Mouse (Mus musculus): Measurements from ENCODE around the gene Lipe. TPM values are rescaled to one million over a fixed set of nuclear protein-coding genes. Genes with fewer than 3 reads are reported as not detected.
A peak's percentile ranks its signal among the peaks of the same experiment; 100 is the strongest.
"Not testable (repeated sequence)": the region's sequence is repeated elsewhere in the genome, so short reads cannot be mapped to it uniquely, and the experiment has no call there.

The Lipe gene
- 10 to 100 TPM; 40.5 to 41.5 TPM for total RNA-seq (2021)

- no peak for DNase-seq (ENCODE audit: low spot score)
- intact Hi-C loops (cut with DNase I): loop anchor here (2.0 kb wide), 1 partner anchor 20 kb away; no protein-coding TSS in a partner anchor
Measured at GRCm38 (mm10) chr7:25398610-25399009, at the start of gene Lipe. Gene Lipe, minus strand, starts transcription at chr7:25398710.

GRCm38 (mm10) chr7:25440816-25441153 is 42.3 kb upstream of the Lipe start:
- intact Hi-C loops (cut with DNase I): loop anchor here (10.0 kb wide), 1 partner anchor 636 kb away; no protein-coding TSS in a partner anchor
- no peak for DNase-seq (ENCODE audit: low spot score)

DNA sequence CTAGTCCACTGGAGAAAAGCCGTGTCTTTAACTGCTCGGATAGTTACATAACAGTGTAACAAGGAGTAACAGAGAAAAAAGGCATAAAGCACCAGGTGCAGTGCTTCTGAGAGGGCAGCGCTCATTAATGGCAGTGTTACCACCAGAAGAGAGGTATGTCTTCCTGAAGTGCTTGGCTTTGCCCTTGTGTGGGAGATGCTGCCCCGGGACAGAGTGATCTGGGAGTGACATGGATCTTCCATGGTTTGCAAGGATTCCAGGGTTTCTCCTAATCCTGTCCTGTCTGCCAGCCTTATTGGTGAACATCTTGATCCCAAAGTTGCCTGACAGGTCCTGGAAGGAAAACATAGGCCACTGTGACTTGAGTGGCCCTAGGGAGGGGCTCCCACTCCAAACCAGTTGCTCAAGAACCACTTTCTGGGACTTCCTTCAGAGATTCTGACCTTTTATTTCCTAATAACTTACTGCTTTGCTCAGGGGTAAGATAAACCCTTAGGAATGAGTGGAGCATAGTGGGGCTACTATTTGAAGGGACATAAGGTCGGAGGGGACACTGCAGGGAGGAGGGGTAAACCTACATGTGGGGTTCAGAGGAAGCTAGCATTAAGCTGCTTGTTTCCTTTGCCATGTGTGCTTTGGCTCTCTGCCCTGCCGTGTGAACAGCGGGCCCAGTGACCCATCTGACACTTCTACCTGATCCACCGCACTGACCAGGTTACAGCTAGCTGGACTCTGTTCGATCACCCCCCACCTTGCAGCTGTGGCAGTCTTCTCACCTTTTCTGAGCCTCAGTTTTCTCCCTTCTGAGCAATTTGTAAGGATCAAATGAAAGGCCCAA is 41.7 kb upstream of the Lipe start:
- DNase-seq (ENCODE audit: low spot score): no peak
- intact Hi-C loops (cut with DNase I): loop anchor here (10.0 kb wide), 1 partner anchor 635 kb away; no protein-coding TSS in a partner anchor

DNA sequence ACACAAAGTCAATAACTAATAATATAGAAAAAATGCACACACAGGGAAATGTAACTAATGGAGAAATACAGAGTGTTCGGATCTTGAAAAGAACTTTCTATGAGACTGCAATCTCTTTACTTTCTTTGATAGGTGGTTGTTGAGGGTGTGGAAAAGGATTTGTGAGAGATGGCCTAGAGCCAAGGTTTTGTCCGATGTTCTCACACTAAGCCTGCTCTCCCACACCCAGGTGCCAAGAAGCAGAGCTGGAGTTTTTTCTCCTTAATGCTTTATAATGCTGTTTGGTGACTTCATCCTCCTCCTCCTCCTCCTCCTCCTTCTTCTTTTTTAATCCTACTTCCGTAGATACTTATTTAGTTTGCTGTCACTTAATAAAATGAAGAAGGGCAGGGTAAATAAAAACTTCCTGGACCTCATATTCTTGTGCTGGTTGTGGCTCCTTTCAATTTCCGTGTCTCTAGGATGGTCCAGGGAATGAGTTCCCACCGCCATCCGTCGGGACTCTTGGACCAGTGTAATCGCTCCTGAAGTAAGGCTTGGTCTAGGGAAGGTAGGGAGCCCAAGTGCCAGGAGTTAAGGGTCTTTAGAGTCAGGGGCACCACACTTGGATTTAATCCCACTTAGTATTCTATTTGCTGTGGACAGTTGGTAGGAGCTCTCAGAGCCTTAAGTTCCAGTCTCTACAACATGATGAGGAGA is 40.8 kb upstream of the Lipe start:
- no peak for DNase-seq (ENCODE audit: low spot score)
- intact Hi-C loops (cut with DNase I): no loop called here

GRCm38 (mm10) chr7:25436704-25437103 is 38.2 kb upstream of the Lipe start:
- DNase-seq (ENCODE audit: low spot score): no peak
- intact Hi-C loops (cut with DNase I): no loop called here

- intact Hi-C loops (cut with DNase I): no loop called here
- DNase-seq (ENCODE audit: low spot score): peak; percentile 33
Measured at GRCm38 (mm10) chr7:25436226-25436625, 37.7 kb upstream of the Lipe start.

DNA sequence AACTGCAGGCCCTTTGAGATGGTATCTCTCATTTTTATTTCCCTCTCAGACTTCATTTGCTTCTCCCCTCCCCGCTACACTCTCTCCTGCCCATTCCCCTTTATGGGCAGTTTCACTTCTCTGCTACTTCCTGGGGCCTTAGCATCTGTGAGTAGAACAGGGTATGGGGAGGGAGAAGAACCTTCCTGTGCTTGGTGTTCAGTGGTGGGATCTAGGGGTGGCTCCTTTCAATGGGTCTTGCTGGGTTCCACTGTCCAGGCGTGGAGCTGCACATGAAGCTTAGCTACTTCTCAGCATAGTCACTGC is 37.0 kb upstream of the Lipe start:
- no peak for DNase-seq (ENCODE audit: low spot score)
- intact Hi-C loops (cut with DNase I): no loop called here

DNA sequence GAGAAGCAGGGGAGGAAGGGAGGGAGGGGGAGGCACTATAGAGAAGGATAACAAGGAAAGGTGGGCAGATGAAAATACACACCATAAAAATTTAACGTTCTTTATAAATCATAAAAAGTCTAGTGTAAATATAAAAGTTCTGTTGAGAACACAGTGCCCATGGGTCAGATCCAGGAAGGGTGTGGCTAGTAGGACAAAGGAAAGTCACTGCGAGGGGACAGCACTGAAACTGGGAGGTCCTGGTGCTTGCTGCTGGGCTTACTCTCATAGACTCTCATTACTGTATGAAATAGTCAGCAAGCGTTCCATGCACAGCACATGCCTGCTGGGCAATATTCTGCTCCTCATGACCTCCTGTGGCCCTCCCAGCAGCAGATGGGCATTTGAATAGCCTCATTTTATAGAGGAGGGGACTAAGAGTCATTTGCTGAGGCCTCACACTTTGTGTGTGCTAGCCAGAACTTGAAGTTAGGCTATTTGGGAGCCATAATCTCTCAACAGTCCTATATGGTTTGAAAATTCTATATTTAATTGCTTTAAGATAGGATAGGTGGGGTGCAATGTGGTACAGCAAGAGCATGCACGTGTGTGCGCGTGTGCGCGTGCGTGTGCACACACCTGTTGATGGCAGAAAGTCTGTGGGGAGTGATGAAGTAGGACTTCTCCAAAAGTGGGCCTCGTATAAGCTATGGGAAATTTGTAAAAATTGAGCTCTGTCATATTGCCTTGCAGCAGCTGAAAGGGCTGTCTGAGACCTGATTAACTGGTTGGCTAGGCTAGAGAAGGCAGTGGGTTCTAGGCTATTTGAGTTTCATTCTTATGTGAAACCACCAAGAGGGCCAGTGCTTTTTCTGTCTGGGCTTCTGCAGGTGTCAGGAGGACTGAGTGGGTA is 36.4 kb upstream of the Lipe start:
- DNase-seq (ENCODE audit: low spot score): no peak
- intact Hi-C loops (cut with DNase I): no loop called here

- intact Hi-C loops (cut with DNase I): no loop called here
- DNase-seq (ENCODE audit: low spot score): no peak
Measured at GRCm38 (mm10) chr7:25433781-25434560, 35.5 kb upstream of the Lipe start.

- intact Hi-C loops (cut with DNase I): no loop called here
- peak; percentile 16 for DNase-seq (ENCODE audit: low spot score)
Measured at GRCm38 (mm10) chr7:25433007-25433541, 34.6 kb upstream of the Lipe start.

GRCm38 (mm10) chr7:25432381-25432780 is 33.9 kb upstream of the Lipe start:
- DNase-seq (ENCODE audit: low spot score): no peak
- intact Hi-C loops (cut with DNase I): no loop called here

- intact Hi-C loops (cut with DNase I): loop anchor here (5.0 kb wide), 1 partner anchor 167 kb away; no protein-coding TSS in a partner anchor
- no peak for DNase-seq (ENCODE audit: low spot score)
Measured at GRCm38 (mm10) chr7:25429886-25430784, 31.6 kb upstream of the Lipe start.

GRCm38 (mm10) chr7:25428321-25428720 is 29.8 kb upstream of the Lipe start:
- DNase-seq (ENCODE audit: low spot score): no peak
- intact Hi-C loops (cut with DNase I): loop anchor here (5.0 kb wide), 1 partner anchor 169 kb away; no protein-coding TSS in a partner anchor

DNA sequence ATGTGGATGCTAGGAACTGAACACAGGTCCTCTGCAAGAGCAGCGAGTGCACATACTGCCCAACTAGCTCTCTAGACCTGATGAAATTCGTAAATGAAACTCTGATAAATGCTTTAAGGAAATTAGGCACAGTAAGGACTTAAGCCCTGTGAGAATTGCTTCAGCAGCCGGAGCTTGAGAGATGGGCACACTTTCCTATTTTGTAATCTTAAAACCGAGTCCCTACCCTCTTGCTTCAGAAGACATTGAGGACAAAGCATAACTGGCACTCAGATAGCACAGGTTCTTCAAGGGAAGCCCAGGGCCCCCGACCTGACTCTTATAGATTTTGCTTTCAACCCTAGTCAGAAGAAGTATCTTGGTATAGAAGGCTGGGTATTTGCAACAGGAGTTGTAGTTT is 28.6 kb upstream of the Lipe start:
- intact Hi-C loops (cut with DNase I): loop anchor here (5.0 kb wide), 1 partner anchor 170 kb away; no protein-coding TSS in a partner anchor
- DNase-seq (ENCODE audit: low spot score): no peak

DNA sequence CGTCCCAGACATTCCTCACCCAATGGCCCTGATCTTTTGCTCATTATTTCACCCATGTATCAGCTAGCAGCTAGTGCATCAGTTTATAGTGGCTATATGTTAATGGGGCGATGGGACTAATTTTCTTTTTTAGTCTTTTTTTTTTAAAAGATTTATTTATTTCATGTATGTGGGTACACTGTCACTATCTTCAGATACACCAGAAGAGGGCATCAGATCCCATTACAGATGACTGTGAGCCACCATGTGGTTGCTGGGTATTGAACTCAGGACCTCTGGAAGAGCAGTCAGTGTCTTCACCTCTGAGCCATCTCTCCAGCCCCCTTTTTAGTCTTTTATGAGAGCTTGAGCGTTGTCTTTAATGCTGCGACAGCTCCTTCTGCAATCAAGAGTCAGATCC is 27.9 kb upstream of the Lipe start:
- DNase-seq (ENCODE audit: low spot score): not testable (repeated sequence)
- intact Hi-C loops (cut with DNase I): loop anchor here (5.0 kb wide), 1 partner anchor 171 kb away; no protein-coding TSS in a partner anchor

GRCm38 (mm10) chr7:25424429-25424828 is 25.9 kb upstream of the Lipe start:
- DNase-seq (ENCODE audit: low spot score): peak; percentile 41
- intact Hi-C loops (cut with DNase I): loop anchor here (1.0 to 2.0 kb wide), 2 partner anchors 55 to 116 kb away; no protein-coding TSS in a partner anchor

DNA sequence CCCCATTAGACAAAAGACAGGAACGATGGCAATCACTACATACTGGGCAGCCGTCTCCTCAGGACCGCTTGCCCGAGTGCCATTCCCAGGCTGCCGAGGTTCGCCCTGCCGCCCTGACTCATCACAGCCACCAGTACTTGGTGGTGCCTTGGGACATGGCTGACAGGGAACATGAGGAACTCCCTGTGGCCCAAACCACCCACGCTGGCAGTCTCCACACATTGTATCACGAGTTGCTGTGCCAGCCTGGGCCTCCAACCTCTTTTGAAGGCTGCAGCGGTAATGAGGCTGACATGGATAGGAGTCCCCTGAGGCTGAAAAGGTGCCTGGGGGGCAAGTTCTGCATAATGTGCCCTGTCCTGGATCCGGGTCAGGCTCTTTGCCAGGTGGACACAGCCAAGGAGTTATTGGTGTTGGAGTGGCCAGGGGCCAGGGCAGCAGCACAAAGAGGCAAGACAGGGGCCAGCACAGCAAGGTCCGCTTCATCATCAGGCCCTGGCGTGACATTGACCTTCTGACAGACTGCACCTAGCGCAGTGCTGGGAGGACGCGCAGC is 23.9 kb upstream of the Lipe start:
- no peak for DNase-seq (ENCODE audit: low spot score)
- intact Hi-C loops (cut with DNase I): no loop called here

GRCm38 (mm10) chr7:25419943-25420342 is 21.4 kb upstream of the Lipe start:
- intact Hi-C loops (cut with DNase I): no loop called here
- no peak for DNase-seq (ENCODE audit: low spot score)
